Mouse (Mus musculus): ENCODE data around the gene Tmigd3. TPM values are rescaled to one million over a fixed set of nuclear protein-coding genes. Genes with fewer than 3 reads are reported as not detected.

Tmigd3 gene
- polyA plus RNA-seq, 1 experiment from 2014 or later: 0.32 TPM

GRCm38 (mm10) chr3:105929821-105930220 is 59.1 kb downstream of the Tmigd3 start:
- 71% methylated on average over 7 of the region's 7 CpGs for WGBS
- no peak overlapping the region for H3K9ac ChIP-seq (ENCODE audit: low read length)
- no peak overlapping the region for H3K27ac ChIP-seq (ENCODE audit: low read length)
- peak; percentile 30; the same call in 1 of the 2 replicates for ATAC-seq (replicated peaks; ENCODE audit: extremely low read depth, insufficient read depth, low FRiP score)
- no peak overlapping the region for H3K4me2 ChIP-seq (ENCODE audit: low read depth, low read length)
- no peaks in the 10 kb centered on the region for H3K36me3 ChIP-seq (ENCODE audit: control insufficient read depth, insufficient read depth)
- H3K27me3 ChIP-seq (ENCODE audit: control insufficient read depth, insufficient read depth, low read length): no peaks in the 10 kb centered on the region
- H3K9me3 ChIP-seq (replicated peaks; ENCODE audit: control insufficient read depth, low read length): no peaks in the 10 kb centered on the region
- no peak overlapping the region for H3K4me3 ChIP-seq (ENCODE audit: low read length)
- H3K4me1 ChIP-seq (ENCODE audit: control insufficient read depth, insufficient read depth, low read length): peaks cover 8% of the 10 kb centered on the region

- Histone ChIP-seq H3K4me2 (ENCODE audit: low read depth, low read length) (no peak overlapping the region), H3K27me3 (ENCODE audit: control insufficient read depth, insufficient read depth, low read length) (no peaks in the 10 kb centered on the region), H3K27ac (ENCODE audit: low read length) (no peak overlapping the region), H3K9ac (ENCODE audit: low read length) (no peak overlapping the region), H3K4me3 (ENCODE audit: low read length) (no peak overlapping the region), H3K36me3 (ENCODE audit: control insufficient read depth, insufficient read depth) (no peaks in the 10 kb centered on the region), H3K9me3 (replicated peaks; ENCODE audit: control insufficient read depth, low read length) (no peaks in the 10 kb centered on the region), H3K4me1 (ENCODE audit: control insufficient read depth, insufficient read depth, low read length) (peaks cover 14% of the 10 kb centered on the region)
- 76% methylated on average over 2 of the region's 2 CpGs for WGBS
- ATAC-seq (replicated peaks; ENCODE audit: extremely low read depth, insufficient read depth, low FRiP score): no peak
Measured at GRCm38 (mm10) chr3:105931095-105931494, 60.4 kb downstream of the Tmigd3 start.

- ATAC-seq (replicated peaks; ENCODE audit: extremely low read depth, insufficient read depth, low FRiP score): no peak
- Histone ChIP-seq H3K4me3 (ENCODE audit: low read length) (no peak within 1 kb of the TSS), H3K4me1 (ENCODE audit: control insufficient read depth, insufficient read depth, low read length) (peaks cover 14% of the 10 kb centered on the region), H3K27ac (ENCODE audit: low read length) (peak within 1 kb of the TSS; percentile 44), H3K9ac (ENCODE audit: low read length) (no peak within 1 kb of the TSS), H3K9me3 (replicated peaks; ENCODE audit: control insufficient read depth, low read length) (no peaks in the 10 kb centered on the region), H3K4me2 (ENCODE audit: low read depth, low read length) (no peak within 1 kb of the TSS), H3K27me3 (ENCODE audit: control insufficient read depth, insufficient read depth, low read length) (no peaks in the 10 kb centered on the region), H3K36me3 (ENCODE audit: control insufficient read depth, insufficient read depth) (peaks cover under 1% of the 10 kb centered on the region; the same call in 1 of the 2 replicates)
- 67% methylated on average over 8 of the region's 8 CpGs for WGBS
Measured at GRCm38 (mm10) chr3:105932240-105933071, 61.8 kb downstream of the Tmigd3 start, which contains the start of gene I830077J02Rik. TSS of gene I830077J02Rik (minus strand) at chr3:105932664.

- peaks cover 14% of the 10 kb centered on the region for H3K4me1 ChIP-seq (ENCODE audit: control insufficient read depth, insufficient read depth, low read length)
- H3K27ac ChIP-seq (ENCODE audit: low read length): no peak overlapping the region
- no peak overlapping the region for H3K4me2 ChIP-seq (ENCODE audit: low read depth, low read length)
- no peak overlapping the region for H3K9ac ChIP-seq (ENCODE audit: low read length)
- no peaks in the 10 kb centered on the region for H3K9me3 ChIP-seq (replicated peaks; ENCODE audit: control insufficient read depth, low read length)
- no peak overlapping the region for H3K4me3 ChIP-seq (ENCODE audit: low read length)
- peaks cover 4% of the 10 kb centered on the region for H3K36me3 ChIP-seq (ENCODE audit: control insufficient read depth, insufficient read depth)
- ATAC-seq (replicated peaks; ENCODE audit: extremely low read depth, insufficient read depth, low FRiP score): no peak
- 87% methylated on average over 6 of the region's 6 CpGs for WGBS
- H3K27me3 ChIP-seq (ENCODE audit: control insufficient read depth, insufficient read depth, low read length): no peaks in the 10 kb centered on the region
Measured at GRCm38 (mm10) chr3:105933926-105934325, 63.2 kb downstream of the Tmigd3 start.

- H3K9me3 ChIP-seq (replicated peaks; ENCODE audit: control insufficient read depth, low read length): no peaks in the 10 kb centered on the region
- no peaks in the 10 kb centered on the region for H3K27me3 ChIP-seq (ENCODE audit: control insufficient read depth, insufficient read depth, low read length)
- peak overlapping the region; percentile 16; the same call in 1 of the 2 replicates for H3K4me2 ChIP-seq (ENCODE audit: low read depth, low read length)
- peak overlapping the region; percentile 66 for H3K27ac ChIP-seq (ENCODE audit: low read length)
- no peak overlapping the region for H3K9ac ChIP-seq (ENCODE audit: low read length)
- H3K4me3 ChIP-seq (ENCODE audit: low read length): no peak overlapping the region
- ATAC-seq (replicated peaks; ENCODE audit: extremely low read depth, insufficient read depth, low FRiP score): peak; percentile 74; the same call in 1 of the 2 replicates
- peaks cover 4% of the 10 kb centered on the region for H3K36me3 ChIP-seq (ENCODE audit: control insufficient read depth, insufficient read depth)
- WGBS: 27% methylated on average over 5 of the region's 5 CpGs
- H3K4me1 ChIP-seq (ENCODE audit: control insufficient read depth, insufficient read depth, low read length): peaks cover 14% of the 10 kb centered on the region
Measured at GRCm38 (mm10) chr3:105935033-105935432, 64.3 kb downstream of the Tmigd3 start.

GRCm38 (mm10) chr3:105936111-105936510 is 65.4 kb downstream of the Tmigd3 start:
- WGBS: 70% methylated on average over 4 of the region's 4 CpGs
- no peaks in the 10 kb centered on the region for H3K27me3 ChIP-seq (ENCODE audit: control insufficient read depth, insufficient read depth, low read length)
- no peak overlapping the region for H3K4me2 ChIP-seq (ENCODE audit: low read depth, low read length)
- ATAC-seq (replicated peaks; ENCODE audit: extremely low read depth, insufficient read depth, low FRiP score): no peak
- no peak overlapping the region for H3K9ac ChIP-seq (ENCODE audit: low read length)
- no peaks in the 10 kb centered on the region for H3K9me3 ChIP-seq (replicated peaks; ENCODE audit: control insufficient read depth, low read length)
- no peak overlapping the region for H3K4me3 ChIP-seq (ENCODE audit: low read length)
- no peak overlapping the region for H3K27ac ChIP-seq (ENCODE audit: low read length)
- peaks cover 9% of the 10 kb centered on the region for H3K36me3 ChIP-seq (ENCODE audit: control insufficient read depth, insufficient read depth)
- H3K4me1 ChIP-seq (ENCODE audit: control insufficient read depth, insufficient read depth, low read length): peaks cover 14% of the 10 kb centered on the region

GRCm38 (mm10) chr3:105951348-105951747 is 80.6 kb downstream of the Tmigd3 start:
- no peak for ATAC-seq (replicated peaks; ENCODE audit: extremely low read depth, insufficient read depth, low FRiP score)
- Histone ChIP-seq H3K27ac (ENCODE audit: low read length) (no peak overlapping the region), H3K4me2 (ENCODE audit: low read depth, low read length) (no peak overlapping the region), H3K36me3 (ENCODE audit: control insufficient read depth, insufficient read depth) (peaks cover 54% of the 10 kb centered on the region), H3K27me3 (ENCODE audit: control insufficient read depth, insufficient read depth, low read length) (no peaks in the 10 kb centered on the region), H3K4me3 (ENCODE audit: low read length) (no peak overlapping the region), H3K9ac (ENCODE audit: low read length) (no peak overlapping the region), H3K4me1 (ENCODE audit: control insufficient read depth, insufficient read depth, low read length) (peaks cover 6% of the 10 kb centered on the region), H3K9me3 (replicated peaks; ENCODE audit: control insufficient read depth, low read length) (no peaks in the 10 kb centered on the region)
- 90% methylated on average over 7 of the region's 7 CpGs for WGBS

GRCm38 (mm10) chr3:105957235-105957634 is 86.5 kb downstream of the Tmigd3 start:
- Histone ChIP-seq H3K4me2 (ENCODE audit: low read depth, low read length) (peak overlapping the region; percentile 73), H3K36me3 (ENCODE audit: control insufficient read depth, insufficient read depth) (peaks cover 25% of the 10 kb centered on the region), H3K9me3 (replicated peaks; ENCODE audit: control insufficient read depth, low read length) (no peaks in the 10 kb centered on the region), H3K9ac (ENCODE audit: low read length) (peak overlapping the region; percentile 96), H3K4me3 (ENCODE audit: low read length) (peak overlapping the region; percentile 95), H3K27me3 (ENCODE audit: control insufficient read depth, insufficient read depth, low read length) (no peaks in the 10 kb centered on the region), H3K4me1 (ENCODE audit: control insufficient read depth, insufficient read depth, low read length) (peaks cover 26% of the 10 kb centered on the region), H3K27ac (ENCODE audit: low read length) (no peak overlapping the region)
- no peak for ATAC-seq (replicated peaks; ENCODE audit: extremely low read depth, insufficient read depth, low FRiP score)
- WGBS: 88% methylated on average over 1 of the region's 1 CpGs

- H3K4me3 ChIP-seq (ENCODE audit: low read length): peak overlapping the region; percentile 95
- peaks cover 24% of the 10 kb centered on the region for H3K36me3 ChIP-seq (ENCODE audit: control insufficient read depth, insufficient read depth)
- ATAC-seq (replicated peaks; ENCODE audit: extremely low read depth, insufficient read depth, low FRiP score): no peak
- H3K27ac ChIP-seq (ENCODE audit: low read length): peak overlapping the region; percentile 94
- H3K4me2 ChIP-seq (ENCODE audit: low read depth, low read length): peak overlapping the region; percentile 73
- H3K27me3 ChIP-seq (ENCODE audit: control insufficient read depth, insufficient read depth, low read length): no peaks in the 10 kb centered on the region
- H3K4me1 ChIP-seq (ENCODE audit: control insufficient read depth, insufficient read depth, low read length): peaks cover 26% of the 10 kb centered on the region
- no peaks in the 10 kb centered on the region for H3K9me3 ChIP-seq (replicated peaks; ENCODE audit: control insufficient read depth, low read length)
- WGBS: 28% methylated on average over 5 of the region's 5 CpGs
- peak overlapping the region; percentile 96 for H3K9ac ChIP-seq (ENCODE audit: low read length)
Measured at GRCm38 (mm10) chr3:105958204-105958603, 87.5 kb downstream of the Tmigd3 start.
